Mouse (Mus musculus) CD4-positive, CD25-positive, alpha-beta regulatory T cell, adult 4 months (primary cell): ENCODE data around the gene Kcnmb3. TPM values are rescaled to one million over a fixed set of nuclear protein-coding genes. Genes with fewer than 3 reads are reported as not detected.

Experiments used
- ATAC-seq: one replicate; pipeline ENCODE4 v1.8.0; 2017
- polyA plus RNA-seq, 2 experiments: library from polyadenylated mRNA; unstranded; fragments of 100-300 nt; shearing (Covaris generic); gene quantifications; one replicate each; pipeline ENCODE4 v1.2.1; 2017

Gene Kcnmb3
- polyA plus RNA-seq, 2 experiments from 2014 or later = 0.60 to 0.81 TPM

DNA sequence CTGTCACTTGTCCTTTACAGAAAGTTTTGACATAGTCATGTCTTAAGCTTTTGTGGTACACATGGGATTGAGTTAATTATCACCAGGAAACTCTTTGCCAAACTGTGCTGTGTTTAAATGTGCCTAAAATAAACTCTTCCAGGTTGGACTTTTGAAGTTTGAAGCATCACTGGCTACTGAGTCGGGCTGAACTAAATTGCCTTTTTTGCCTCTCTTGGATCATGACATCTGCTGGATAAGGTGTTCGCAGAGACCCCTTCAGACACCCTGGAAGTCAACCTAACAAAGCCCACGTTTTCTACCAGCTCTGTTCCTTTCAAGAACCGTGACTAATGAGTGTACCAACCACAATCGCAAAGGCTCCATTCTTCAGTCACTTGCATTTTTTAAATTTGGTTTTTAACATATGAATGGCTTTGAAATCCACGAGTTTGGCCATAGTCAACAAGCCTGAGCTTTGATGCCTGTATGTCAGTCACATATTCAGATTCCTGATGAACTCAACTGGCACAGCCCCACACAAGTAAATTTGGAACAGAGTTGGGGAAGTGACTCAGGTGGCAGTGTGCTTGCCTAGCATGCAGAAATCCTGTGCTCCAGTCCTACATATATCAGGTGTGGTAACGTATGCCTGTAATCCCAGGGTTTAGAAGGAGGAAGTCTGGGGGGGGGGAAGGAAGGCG is 3.2 kb upstream of the Kcnmb3 start:
- no peak for ATAC-seq

DNA sequence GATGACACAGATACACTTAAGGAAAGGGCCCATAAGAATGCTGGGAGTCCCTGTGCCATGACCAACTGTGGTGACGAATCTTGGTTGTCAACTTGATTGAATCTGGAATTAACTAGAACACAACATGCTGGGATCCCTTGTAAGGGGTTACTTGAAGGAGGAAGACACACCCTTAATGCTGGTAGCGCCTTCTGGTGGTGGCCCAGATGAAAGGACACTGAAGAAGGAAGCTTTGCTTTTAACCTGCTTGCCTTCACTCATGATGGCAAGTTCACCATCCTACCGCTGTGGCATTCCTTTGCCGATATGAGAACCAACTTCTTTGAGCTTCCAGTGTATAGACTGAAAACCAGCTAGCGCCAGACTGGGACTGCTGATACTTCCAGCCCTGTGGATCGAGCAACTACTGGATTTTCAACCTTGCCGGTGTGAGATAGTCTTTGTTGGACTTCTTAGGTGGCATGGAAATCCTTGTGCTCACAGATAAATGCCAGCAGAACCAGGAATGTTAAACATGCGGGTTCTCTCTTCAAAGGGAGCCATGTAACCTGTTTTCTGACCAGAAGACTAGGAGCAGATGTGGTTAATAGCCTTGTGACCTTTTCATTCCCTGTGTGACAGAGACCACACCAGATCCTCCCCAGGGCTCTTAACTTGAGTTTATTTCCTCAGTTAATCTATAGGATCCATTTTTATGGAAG is 2.5 kb upstream of the Kcnmb3 start:
- ATAC-seq = no peak

DNA sequence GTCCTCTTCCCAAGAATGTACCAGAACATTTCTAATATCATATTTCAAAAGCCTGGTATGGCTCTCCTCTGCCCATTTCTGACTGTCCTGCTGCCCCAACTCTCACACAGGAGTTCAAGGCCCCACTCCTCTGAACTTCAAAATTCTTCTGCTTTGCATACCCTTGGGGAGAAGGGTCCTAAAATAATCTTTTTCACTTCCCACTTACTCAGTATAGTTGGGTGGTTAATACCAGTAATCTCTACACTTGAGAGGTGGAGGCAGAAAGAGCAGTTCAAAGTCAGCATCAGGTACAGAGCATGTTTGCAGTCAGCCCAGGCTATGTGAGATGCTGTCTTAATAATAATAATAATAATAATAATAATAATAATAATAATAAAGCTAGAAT is 1.1 kb downstream of the Kcnmb3 start:
- no peak for ATAC-seq

DNA sequence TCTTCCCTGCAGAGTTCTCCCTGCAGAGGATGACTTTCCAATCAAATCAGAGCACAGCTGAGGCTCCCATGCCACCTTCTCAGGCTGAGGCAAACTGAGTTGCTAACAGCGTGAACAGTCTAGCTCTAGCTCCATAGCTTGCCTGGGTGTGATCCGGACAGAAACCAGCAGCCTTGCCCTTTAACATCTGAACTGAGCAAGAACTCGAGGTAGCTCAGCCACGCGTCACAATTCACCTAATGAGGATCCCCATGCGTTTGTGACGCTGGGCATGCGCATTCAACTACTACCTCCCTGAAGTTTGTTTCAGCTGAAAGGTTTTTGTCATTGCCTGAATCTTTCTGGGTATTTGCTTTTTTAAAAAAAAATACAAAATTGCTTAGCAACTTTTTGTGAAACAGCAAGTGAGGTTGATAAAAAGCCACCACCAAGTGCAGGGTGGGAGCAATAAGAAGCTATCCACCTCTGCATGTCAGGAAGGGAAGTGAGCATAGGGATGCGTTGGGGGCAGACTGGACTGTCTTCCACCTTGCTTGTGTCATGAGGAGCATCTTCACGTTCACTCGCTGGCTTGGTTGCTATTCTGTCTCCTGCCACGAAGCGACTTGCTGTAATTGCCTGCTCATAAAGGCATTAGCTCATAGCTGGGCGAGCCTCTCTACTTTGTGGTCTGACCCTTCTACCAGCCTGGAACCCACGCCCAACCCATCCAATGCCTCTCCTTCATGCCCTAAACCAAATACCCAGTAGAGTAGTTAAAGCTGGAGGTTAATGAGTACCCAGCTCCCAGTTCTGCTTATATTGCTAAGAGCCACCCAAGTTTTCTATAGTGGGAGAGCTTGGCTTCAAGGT is 1.7 kb downstream of the Kcnmb3 start:
- ATAC-seq = no peak

DNA sequence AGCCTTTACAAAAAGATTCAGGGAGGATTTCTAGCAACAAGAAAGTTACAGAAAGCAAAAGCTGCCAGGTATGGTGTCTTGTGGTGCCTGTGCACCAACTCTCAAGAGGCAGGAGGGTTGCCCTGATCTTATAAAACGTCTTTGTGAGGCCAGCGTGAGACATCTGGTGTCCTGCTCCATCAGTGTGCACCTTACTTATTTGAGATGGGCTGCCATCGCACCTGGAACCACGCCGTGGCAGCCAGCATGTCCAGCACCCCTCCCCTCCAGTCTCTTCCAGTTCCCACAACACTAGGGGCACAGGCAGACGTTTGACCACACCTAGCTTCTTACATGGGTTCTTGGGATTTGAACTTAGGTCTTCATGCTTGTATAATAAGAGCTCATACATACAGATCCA is 3.9 kb downstream of the Kcnmb3 start:
- no peak for ATAC-seq

DNA sequence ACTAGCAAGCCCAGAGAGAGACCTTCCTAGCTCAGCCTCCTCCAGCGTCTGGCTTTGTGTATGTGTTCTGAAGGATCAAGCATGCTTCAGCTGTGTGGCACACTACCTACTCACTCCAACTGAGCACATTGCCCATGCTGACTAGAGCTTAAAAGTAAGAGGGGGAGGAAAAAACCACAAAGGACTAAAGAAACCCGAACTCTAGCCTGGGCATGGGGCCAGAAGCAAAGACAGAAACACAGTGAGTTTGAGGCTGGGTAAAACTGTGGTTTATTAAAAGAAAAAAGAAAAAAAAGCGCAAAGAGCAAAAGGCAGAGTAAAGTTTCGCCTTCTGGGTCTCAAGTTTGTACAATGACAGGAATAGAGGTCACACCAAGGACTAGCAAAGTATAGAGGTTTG is 5.5 kb downstream of the Kcnmb3 start:
- no peak for ATAC-seq

DNA sequence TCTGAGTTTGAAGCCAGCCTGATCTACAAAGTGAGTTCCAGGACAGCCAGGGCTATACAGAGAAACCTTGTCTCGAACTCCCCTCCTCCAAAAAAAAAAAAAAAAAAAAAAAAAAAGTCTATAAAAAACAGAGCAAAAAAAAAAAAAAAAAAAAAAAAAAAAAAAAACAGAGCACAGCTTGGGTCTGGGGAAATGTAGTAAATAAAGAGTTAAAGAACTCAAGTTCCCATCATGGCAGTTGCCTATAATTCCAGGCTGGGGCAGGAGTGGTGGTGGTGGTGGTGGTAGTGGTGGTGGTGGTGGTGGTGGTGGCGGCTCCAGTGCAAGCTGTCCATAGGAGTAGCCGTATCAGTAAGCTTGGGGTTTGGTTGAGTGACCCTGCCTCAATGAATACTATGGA is 9.0 kb downstream of the Kcnmb3 start:
- ATAC-seq = no peak

DNA sequence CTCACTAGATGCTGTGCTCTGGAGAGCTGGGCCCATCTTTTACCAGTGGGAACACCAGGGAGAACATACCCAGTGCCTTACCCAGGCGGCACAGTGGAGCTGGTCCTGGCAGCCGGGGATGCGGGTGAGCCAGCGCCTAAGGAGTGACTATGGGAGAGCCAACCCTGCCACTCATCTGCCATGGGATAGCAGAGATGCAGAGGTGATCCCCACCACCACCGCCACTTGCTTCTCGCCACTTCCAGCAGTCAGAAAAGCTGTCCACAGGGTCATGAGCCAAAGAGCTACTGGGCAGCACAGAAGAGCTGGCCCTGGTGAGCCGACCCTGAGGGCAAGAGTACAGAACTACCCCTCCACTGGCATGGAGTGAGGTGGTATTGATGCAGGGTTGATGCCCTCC is 12.1 kb downstream of the Kcnmb3 start:
- ATAC-seq = no peak

DNA sequence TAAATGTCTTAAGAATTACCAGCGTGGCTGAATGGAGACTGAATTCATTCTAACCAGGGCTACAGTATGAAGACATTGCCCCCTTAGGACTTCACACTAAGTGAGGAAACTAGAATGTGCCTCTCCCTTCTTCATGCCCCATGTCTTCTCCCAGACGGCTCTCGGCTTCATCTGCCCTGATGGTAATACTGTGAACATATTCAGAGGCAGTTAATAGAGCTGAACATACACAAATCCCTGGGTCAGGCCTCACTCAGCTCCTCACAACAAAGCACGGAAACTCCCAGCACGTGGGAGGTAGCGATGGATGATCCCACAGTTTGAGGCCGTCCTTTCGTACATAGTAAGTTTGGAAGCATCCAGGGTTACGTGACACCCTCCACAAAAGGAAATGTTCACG is 18.8 kb downstream of the Kcnmb3 start:
- no peak for ATAC-seq

DNA sequence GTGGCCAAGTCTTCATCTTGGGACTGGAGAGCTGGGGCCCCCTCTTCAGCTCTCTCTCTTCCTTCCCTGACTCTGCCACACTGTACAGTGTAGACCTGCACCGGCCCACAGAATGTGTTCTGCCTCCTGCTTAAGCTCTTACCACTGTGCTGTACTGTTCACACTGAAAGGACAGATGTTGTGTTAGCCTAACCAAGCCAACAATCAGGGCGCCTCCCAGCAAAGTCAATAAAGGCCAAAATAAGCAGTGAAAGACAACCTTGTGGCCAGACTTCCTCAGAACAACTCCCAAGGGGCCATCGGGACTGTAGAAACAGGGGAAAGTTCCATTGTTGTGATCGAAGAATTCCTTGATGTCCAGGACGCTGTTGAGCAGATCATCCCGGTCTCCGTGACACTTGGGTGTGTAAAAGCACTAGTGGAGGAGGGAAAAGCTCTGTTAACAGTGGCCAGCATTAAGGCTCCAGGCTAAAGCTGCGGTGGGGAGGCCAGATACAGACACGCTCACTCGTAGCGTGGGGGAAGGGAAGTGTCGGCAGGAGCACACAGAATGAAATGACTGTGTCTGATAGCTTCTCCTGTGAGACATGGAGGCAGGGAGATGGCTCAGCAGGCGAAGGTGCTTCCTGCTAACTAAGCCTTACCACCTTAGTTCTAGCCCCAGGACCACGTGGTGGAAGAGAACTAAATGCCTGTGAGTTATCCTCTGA is 19.7 kb downstream of the Kcnmb3 start:
- no peak for ATAC-seq

DNA sequence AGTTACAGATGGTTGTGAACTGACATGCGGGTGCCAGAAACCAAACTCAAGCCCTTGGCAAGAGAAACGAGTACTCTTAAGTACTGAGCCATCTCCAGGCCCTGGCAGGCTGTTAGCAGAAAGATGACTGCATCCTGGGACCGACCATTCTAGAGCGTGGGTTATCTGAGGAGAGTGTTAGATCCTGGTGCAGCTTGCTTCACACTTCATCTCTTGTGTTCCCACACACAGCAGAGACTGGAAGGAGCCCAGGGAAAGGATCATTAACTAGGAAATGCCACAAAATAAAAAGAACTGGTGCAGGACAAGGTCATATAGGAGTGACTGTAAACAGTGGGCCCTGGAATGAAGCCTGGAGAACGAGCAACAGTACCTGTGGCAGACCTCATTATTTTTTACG is 20.9 kb downstream of the Kcnmb3 start:
- no peak for ATAC-seq

DNA sequence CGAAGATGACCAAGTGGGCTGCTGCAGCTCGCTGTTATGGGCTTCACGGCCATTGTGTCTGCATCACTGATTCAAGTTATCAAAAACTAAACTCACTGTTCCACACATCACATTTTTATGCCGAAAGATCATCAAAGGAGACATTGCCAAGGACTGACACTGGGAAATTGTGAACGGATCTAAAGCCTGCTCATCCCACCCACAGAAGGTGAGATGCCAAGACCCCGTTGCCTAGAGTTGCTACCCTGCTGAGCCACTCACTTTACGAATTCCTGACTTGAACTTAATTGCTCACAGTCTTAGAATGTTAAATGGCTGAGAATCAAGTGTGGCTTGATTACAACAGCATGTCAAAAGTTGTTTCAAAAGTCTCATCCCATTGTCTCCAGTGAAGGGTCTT is 21.6 kb downstream of the Kcnmb3 start:
- ATAC-seq = no peak

DNA sequence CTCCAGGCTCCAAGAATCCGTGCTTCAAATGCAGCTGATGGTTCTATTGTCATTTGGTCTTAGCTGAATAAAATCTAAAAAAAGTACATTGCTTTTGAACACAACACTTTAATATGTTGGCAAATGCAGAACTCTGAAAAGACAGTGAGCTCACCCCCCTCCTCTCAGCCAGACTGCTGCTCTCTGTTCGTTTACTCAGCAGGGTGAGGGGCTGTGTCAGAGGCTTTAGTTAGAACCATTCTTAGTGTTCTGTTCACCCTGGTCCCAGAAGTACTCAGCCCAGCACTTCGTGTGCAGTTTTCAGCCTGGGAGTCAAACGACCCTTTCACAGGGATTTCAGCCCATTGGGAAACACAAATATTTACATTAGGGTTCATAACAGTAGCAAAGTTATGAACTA is 23.6 kb downstream of the Kcnmb3 start:
- no peak for ATAC-seq

DNA sequence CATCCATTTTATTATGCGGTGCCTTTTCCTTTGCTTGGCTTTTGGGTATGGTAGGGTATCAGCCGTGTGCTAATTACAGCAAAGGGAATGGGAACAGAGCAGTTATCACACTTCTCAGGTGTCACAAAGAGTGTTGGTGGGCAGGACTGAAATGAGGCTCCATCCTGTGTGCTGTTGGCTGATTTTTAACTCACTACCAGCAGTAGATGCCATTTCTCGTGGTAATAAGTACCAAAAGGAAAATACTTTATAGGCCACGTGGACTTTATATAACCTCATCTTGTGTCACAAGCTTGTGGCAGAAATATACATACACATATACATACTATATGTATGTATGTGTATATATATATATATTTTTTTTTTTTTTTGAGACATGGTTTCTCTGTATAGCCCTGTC is 24.7 kb downstream of the Kcnmb3 start:
- no peak for ATAC-seq

DNA sequence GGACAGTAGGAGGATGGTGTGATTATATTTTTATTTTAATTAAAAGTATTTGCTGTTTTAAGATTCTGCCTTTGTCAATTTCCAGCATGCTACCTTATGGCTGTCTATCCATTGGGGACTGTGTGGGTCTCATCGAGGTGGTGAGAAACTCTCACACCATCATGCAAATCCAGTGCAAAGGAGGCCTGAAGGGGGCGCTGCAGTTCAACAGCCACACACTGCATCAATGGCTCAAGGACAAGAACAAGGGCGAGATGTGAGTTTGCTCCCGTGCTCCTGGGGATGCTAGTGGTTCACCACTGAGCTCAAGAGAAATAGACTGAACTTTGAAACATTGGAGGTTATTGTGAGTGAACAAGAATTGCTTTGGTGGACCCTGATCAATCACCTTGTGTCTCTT is 32.3 kb downstream of the Kcnmb3 start:
- ATAC-seq = no peak

DNA sequence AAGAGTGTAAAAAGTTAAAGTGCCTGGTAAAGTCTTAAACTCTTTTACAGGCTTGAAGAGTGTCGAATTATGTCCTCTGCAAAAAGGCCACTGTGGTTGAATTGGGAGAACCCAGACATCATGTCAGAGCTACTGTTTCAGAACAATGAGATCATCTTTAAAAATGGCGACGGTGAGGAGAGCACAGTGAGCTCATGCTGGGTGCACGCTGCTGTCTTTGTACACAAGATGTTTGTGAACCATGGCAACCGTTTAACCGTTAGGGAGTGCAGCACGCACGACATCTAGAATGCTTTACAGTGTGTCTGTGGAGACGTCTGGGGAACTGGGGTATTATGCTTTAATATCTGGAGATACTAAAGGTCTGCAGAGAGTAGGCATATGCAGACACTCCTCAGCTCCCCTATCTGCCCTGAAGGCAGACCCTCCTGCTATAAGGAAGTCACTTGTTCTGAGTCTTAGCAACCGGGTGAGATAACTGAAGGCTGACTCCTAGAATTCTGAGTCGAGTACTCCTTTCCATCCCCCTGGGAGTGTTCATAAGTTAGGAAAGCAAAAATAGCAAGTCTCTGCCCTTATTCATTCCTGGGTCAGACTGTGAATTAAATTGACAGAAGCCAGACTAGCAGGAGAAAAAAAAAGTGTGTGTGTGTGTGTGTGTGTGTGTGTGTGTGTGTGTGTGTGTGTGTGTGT is 37.6 kb downstream of the Kcnmb3 start:
- ATAC-seq = no peak

DNA sequence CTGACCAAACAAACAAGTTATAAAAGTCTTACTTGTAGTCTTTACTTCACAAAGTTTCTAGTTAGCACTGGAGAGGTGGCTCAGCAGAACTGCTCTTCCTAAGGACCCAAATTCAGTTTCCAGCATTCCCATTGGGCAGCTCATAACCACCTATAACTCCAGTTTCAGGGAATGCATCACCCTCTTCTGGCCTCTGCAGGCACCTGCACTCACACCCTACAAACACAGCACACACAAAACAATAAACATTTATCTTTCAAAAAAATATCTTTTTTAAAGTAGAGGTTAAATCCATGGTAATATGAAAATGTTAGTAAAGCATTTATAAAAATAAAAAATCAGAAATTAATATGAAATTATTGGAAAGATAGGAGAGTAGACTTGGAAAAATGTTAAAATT is 50.3 kb downstream of the Kcnmb3 start:
- ATAC-seq = no peak

DNA sequence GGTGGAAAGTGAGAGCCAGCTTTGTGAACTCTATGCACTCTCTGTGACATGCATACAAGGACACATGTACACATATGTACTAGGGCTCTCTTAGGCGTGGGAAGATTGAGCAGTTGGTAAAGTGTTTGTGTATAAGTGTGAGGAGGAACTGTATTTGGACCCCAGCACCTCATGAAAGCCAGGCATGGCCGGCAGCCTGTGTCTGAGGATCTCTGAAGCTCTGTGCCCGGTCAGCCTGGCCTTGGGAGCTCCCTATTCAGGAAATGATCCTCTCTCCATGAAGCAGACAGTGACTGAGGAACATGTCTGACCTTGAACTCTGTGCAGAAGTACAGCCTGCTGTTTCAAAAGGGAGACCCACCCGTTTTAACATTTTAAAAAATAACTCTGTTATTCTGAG is 53.3 kb downstream of the Kcnmb3 start:
- no peak for ATAC-seq

DNA sequence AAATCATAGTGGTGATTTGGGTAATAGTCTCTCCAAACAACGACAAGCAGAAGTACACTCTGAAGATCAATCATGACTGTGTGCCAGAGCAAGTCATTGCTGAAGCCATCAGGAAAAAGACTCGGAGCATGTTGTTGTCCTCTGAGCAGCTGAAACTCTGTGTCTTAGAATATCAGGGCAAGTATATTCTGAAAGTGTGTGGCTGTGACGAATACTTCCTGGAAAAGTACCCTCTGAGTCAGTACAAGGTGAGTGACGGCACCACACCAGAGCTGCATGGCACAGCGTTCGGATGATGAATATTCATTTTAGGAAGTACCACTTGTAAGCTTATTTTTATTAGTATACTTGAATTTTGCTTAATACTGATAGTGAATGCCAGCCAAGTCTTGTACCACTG is 54.2 kb downstream of the Kcnmb3 start:
- ATAC-seq = peak; percentile 87

DNA sequence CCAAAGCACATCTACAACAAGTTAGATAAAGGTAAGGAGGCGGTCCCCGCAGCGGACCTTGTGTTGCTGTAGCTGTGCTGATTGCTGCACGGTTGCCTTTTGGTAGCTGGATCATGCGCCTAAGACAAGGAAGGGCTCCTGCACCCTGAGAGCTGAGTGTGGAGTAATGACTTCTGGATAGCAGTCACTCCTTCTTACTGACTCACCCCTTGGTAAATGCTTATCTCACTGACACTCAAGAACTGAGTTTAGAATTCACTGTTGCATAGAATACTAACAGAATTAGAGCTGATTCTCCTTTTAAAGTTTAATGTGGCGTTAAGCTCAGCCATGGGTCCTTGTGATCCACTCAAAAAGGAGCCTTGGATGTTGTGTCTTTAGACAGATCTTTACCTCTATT is 54.7 kb downstream of the Kcnmb3 start:
- ATAC-seq = no peak

DNA sequence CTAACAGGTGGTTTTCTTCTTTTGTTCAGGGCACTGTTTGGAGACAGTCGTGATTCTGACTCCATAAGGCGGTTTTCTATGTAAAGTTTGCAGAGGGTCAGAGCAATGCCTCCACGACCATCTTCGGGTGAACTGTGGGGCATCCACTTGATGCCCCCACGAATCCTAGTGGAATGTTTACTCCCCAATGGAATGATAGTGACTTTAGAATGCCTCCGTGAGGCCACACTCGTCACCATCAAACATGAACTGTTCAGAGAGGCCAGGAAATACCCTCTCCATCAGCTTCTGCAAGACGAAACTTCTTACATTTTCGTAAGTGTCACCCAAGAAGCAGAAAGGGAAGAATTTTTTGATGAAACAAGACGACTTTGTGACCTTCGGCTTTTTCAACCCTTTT is 55.9 kb downstream of the Kcnmb3 start:
- ATAC-seq = no peak

DNA sequence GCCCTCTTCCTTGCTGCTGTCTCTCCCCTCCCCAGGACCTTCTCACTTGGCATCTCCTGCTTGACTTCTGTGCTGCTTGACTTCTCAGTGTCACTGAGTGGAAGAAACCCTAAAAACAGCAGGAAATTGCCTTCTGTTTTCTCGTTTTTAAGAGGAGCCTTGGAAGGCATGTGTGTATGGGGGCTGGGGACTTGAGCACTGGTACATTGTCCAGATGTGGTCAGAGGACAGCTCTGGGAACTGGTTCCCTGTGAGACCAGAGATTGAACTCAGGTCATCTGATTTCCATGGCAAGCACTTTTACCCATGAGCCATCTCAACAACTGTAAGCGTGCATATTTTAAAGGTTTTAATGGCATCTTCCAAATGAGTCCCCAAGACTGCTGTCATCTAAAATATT is 58.0 kb downstream of the Kcnmb3 start:
- no peak for ATAC-seq

DNA sequence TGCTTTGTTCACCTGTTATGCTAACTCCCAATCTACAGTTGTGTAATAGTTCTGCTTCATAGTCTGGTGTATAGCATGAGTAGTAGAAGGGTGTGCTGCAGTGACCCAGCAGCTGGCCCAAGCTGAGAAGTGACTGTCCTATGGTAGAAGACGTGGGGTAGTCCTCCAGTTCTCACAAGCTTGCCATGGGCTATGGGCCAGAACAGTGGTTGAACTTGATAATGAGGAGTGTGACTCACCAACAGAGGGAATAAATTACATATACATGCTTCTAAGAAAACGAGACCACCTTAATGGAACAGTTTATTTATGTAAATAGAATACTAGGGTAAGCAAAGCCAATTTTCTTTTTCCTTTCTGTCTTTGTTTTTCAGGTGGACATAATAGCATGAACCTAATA is 61.6 kb downstream of the Kcnmb3 start:
- no peak for ATAC-seq
